Mouse (Mus musculus) stomach, postnatal 0 days (tissue): Measurements from ENCODE around the gene Creb3l1. TPM values are rescaled to one million over a fixed set of nuclear protein-coding genes. Genes with fewer than 3 reads are reported as not detected.
A peak's percentile ranks its signal among the peaks of the same experiment; 100 is the strongest.

Experiments
- ATAC-seq: fragments of 200-750 bp; cut with Nextera tagmentation; 2 replicates; pipeline ENCODE4 v1.8.0; 2017; ENCODE audit not compliant: low FRiP score, low TSS enrichment
- DNase-seq: peaks from one replicate; pipeline ENCODE4 v3.0.0-alpha.2; 2016; ENCODE audit warnings: low spot score
- H3K27ac ChIP-seq: fragments of 300-500 bp; sonication (generic); replicated peaks from 2 replicates; pipeline ENCODE4 v1.5.1; 2014; ENCODE audit warnings: mild to moderate bottlenecking, control low read depth
- H3K27me3 ChIP-seq: fragments of 300-500 bp; sonication (generic); 2 replicates; pipeline ENCODE4 v1.6.1; 2014; ENCODE audit warnings: low read length; ENCODE audit not compliant: control insufficient read depth, insufficient read depth
- H3K36me3 ChIP-seq: fragments of 300-500 bp; sonication (generic); 2 replicates; pipeline ENCODE4 v1.6.1; 2014; ENCODE audit warnings: low read length, mixed read lengths; ENCODE audit not compliant: control insufficient read depth, insufficient read depth
- H3K4me1 ChIP-seq: fragments of 300-500 bp; sonication (generic); replicated peaks from 2 replicates; pipeline ENCODE4 v1.6.1; 2014; ENCODE audit warnings: antibody characterized with exemption; ENCODE audit not compliant: control insufficient read depth, insufficient read depth
- H3K4me2 ChIP-seq: fragments of 300-500 bp; sonication (generic); replicated peaks from 2 replicates; pipeline ENCODE4 v1.6.1; 2014; ENCODE audit warnings: low read depth, mild to moderate bottlenecking, control low read depth, moderate library complexity
- H3K4me3 ChIP-seq: fragments of 300-500 bp; sonication (generic); 2 replicates; pipeline ENCODE4 v1.5.1; 2014; ENCODE audit warnings: low read depth, low read length, control low read depth
- H3K9ac ChIP-seq: fragments of 300-500 bp; sonication (generic); 2 replicates; pipeline ENCODE4 v1.6.1; 2014; ENCODE audit warnings: mild to moderate bottlenecking, low read length, control low read depth, mixed read lengths
- H3K9me3 ChIP-seq: fragments of 300-500 bp; sonication (generic); 2 replicates; pipeline ENCODE4 v1.6.1; 2016; ENCODE audit warnings: low read length; ENCODE audit not compliant: control insufficient read depth
- CTCF ChIP-seq: IDR thresholded peaks from 2 replicates; pipeline ENCODE4 v1.5.1; 2016; ENCODE audit warnings: antibody characterized with exemption, low read depth, mild to moderate bottlenecking, moderate library complexity
- EP300 ChIP-seq: optimal IDR thresholded peaks from 2 replicates; pipeline ENCODE3; 2016; ENCODE audit warnings: antibody characterized with exemption
- WGBS: fragments of 180-500 bp; shearing (Covaris S2); extraction: QIAGEN DNeasy Blood & Tissue Kit; methylation state at CpG from one replicate; pipeline ENCODE4 v1.1.7; 2014; 5-methylcytosine and 5-hydroxymethylcytosine counted together
- polyA plus RNA-seq: library from polyadenylated mRNA; unstranded; fragments of >200 nt; fragmentation: Nextera tagmentation; extraction: Ambion mirVana; gene quantifications from 2 replicates; pipeline ENCODE4 v1.2.1, GENCODE M21; 2015

Creb3l1 gene
- polyA plus RNA-seq, 1 experiment from 2014 or later = 13.2 TPM

GRCm38 (mm10) chr2:91977960-91978359 is 46.3 kb downstream of the Creb3l1 start:
- H3K4me2 ChIP-seq = no peak overlapping the region
- no peaks in the 10 kb centered on the region for H3K9me3 ChIP-seq
- H3K27me3 ChIP-seq = no peaks in the 10 kb centered on the region; the same call in 1 of the 2 replicates
- no peak for DNase-seq
- no peak overlapping the region for H3K27ac ChIP-seq
- 0 out of 2 replicates have a peak, but pooled peaks cover 4% of the 10 kb centered on the region for H3K4me1 ChIP-seq
- no peak overlapping the region for H3K4me3 ChIP-seq
- WGBS = 74% methylated on average over 4 of the region's 4 CpGs
- H3K36me3 ChIP-seq = no peaks in the 10 kb centered on the region
- no peak for ATAC-seq
- TF ChIP-seq CTCF (no peak), EP300 (no peak)
- H3K9ac ChIP-seq = no peak overlapping the region

- Histone ChIP-seq H3K36me3 (no peaks in the 10 kb centered on the region), H3K4me2 (peak within 1 kb of the TSS; percentile 62), H3K4me1 (0 out of 2 replicates have a peak, but pooled peaks cover 4% of the 10 kb centered on the region), H3K4me3 (peak within 1 kb of the TSS; percentile 37), H3K27ac (no peak within 1 kb of the TSS), H3K27me3 (no peaks in the 10 kb centered on the region; the same call in 1 of the 2 replicates), H3K9ac (peak within 1 kb of the TSS; percentile 50), H3K9me3 (no peaks in the 10 kb centered on the region)
- DNase-seq = no peak
- TF ChIP-seq CTCF (no peak), EP300 (no peak)
- WGBS = 1% methylated on average over 70 of the region's 79 CpGs
- ATAC-seq = 0 out of 2 replicates have a peak, but pooled peaks have one; percentile 10
Observed at GRCm38 (mm10) chr2:91975581-91976541, 48.4 kb downstream of the Creb3l1 start, which contains the start of gene Dgkz. Gene Dgkz, minus strand, starts transcription at chr2:91975864.

- TF ChIP-seq EP300 = no peak
- no peak for TF ChIP-seq CTCF
- Histone ChIP-seq H3K4me2 (no peak overlapping the region), H3K9me3 (no peaks in the 10 kb centered on the region), H3K9ac (no peak overlapping the region), H3K4me1 (0 out of 2 replicates have a peak, but pooled peaks cover 4% of the 10 kb centered on the region), H3K4me3 (no peak overlapping the region), H3K36me3 (no peaks in the 10 kb centered on the region), H3K27me3 (no peaks in the 10 kb centered on the region; the same call in 1 of the 2 replicates), H3K27ac (no peak overlapping the region)
- no peak for ATAC-seq
- no peak for DNase-seq
- 66% methylated on average over 7 of the region's 7 CpGs for WGBS
Observed at GRCm38 (mm10) chr2:91973416-91974135, 50.7 kb downstream of the Creb3l1 start.

- Histone ChIP-seq H3K27me3 (no peaks in the 10 kb centered on the region; the same call in 1 of the 2 replicates), H3K4me1 (0 out of 2 replicates have a peak, but pooled peaks cover 4% of the 10 kb centered on the region), H3K36me3 (no peaks in the 10 kb centered on the region), H3K9ac (no peak overlapping the region), H3K4me2 (0 out of 2 replicates have a peak overlapping the region, but pooled peaks have one; percentile 20), H3K9me3 (no peaks in the 10 kb centered on the region), H3K4me3 (no peak overlapping the region), H3K27ac (no peak overlapping the region; the same call in 1 of the 2 replicates)
- TF ChIP-seq CTCF (no peak), EP300 (no peak)
- ATAC-seq = peak; percentile 55; the same call in 1 of the 2 replicates
- no peak for DNase-seq
- 28% methylated on average over 13 of the region's 13 CpGs for WGBS
Observed at GRCm38 (mm10) chr2:91972121-91972566, 52.2 kb downstream of the Creb3l1 start.

GRCm38 (mm10) chr2:91971231-91972097 is 52.8 kb downstream of the Creb3l1 start:
- no peaks in the 10 kb centered on the region; the same call in 1 of the 2 replicates for H3K27me3 ChIP-seq
- 0 out of 2 replicates have a peak, but pooled peaks cover 4% of the 10 kb centered on the region for H3K4me1 ChIP-seq
- no peak for ATAC-seq
- 0 out of 2 replicates have a peak overlapping the region, but pooled peaks have one; percentile 20 for H3K4me2 ChIP-seq
- H3K9me3 ChIP-seq = no peaks in the 10 kb centered on the region
- TF ChIP-seq CTCF (no peak), EP300 (no peak)
- peak overlapping the region; percentile 79 for H3K27ac ChIP-seq
- 23% methylated on average over 21 of the region's 21 CpGs for WGBS
- H3K4me3 ChIP-seq = no peak overlapping the region
- no peaks in the 10 kb centered on the region for H3K36me3 ChIP-seq
- DNase-seq = no peak
- H3K9ac ChIP-seq = peak overlapping the region; percentile 35; the same call in 1 of the 2 replicates
